Mouse (Mus musculus) kidney, embryonic 14.5 days (tissue): ENCODE results near the gene Smim24. TPM values are rescaled to one million over a fixed set of nuclear protein-coding genes. Genes with fewer than 3 reads are reported as not detected.

Experiments used
- microRNA-seq: library from miRNA; unstranded; fragments of <30 nt; microRNA quantifications from one replicate; pipeline ENCODE4, GENCODE M21; 2016
- polyA plus RNA-seq: library from polyadenylated mRNA; unstranded; fragments of >200 nt; fragmentation: Nextera tagmentation; extraction: Ambion mirVana; gene quantifications from 2 replicates; pipeline ENCODE4 v1.2.1, GENCODE M21; 2014

Smim24 gene
- polyA plus RNA-seq, 1 experiment from 2014 or later: 16.4 TPM

Small RNA genes within 50 kb of the gene (microRNA-seq; reads per million reads assigned to microRNA genes)
- gene Mir1191b: 2.1 reads per million, percentile 3 among the genes with 10 or more reads in this experiment
- not detected for gene Mir6913

Other genes starting within 250 kb of the Smim24 start
- gene Pias4, start 225.1 kb upstream of the Smim24 start, polyA plus RNA-seq: 45.3 and 48.4 TPM in 2 replicates
- 465 and 473 TPM in 2 replicates for gene Eef2, start 216.4 kb upstream of the Smim24 start, polyA plus RNA-seq
- 45.7 and 58.0 TPM in 2 replicates for gene Dapk3, start 210.0 kb upstream of the Smim24 start, polyA plus RNA-seq
- not detected in 2 replicates for gene 4930442H23Rik, start 209.2 kb upstream of the Smim24 start, polyA plus RNA-seq
- gene Nmrk2, start 191.0 kb upstream of the Smim24 start, polyA plus RNA-seq: not detected in 2 replicates
- gene Atcay, start 162.2 kb upstream of the Smim24 start, polyA plus RNA-seq: 0.19 and 0.23 TPM in 2 replicates
- 4.5 and 4.7 TPM in 2 replicates for gene Zfr2, start 159.9 kb upstream of the Smim24 start, polyA plus RNA-seq
- 5.4 and 7.0 TPM in 2 replicates for gene Matk, start 140.1 kb upstream of the Smim24 start, polyA plus RNA-seq
- gene Mrpl54, start 126.1 kb upstream of the Smim24 start, polyA plus RNA-seq: 240 and 276 TPM in 2 replicates
- 51.4 and 52.7 TPM in 2 replicates for gene Apba3, start 126.1 kb upstream of the Smim24 start, polyA plus RNA-seq
- gene Tjp3, start 101.5 kb upstream of the Smim24 start, polyA plus RNA-seq: 7.6 and 11.6 TPM in 2 replicates
- gene Pip5k1c, start 100.1 kb upstream of the Smim24 start, polyA plus RNA-seq: 25.4 and 60.7 TPM in 2 replicates
- gene Cactin, start 71.9 kb upstream of the Smim24 start, polyA plus RNA-seq: 21.4 and 29.6 TPM in 2 replicates
- gene Tbxa2r, start 64.3 kb upstream of the Smim24 start, polyA plus RNA-seq: 8.7 and 10.1 TPM in 2 replicates
- 0.05 and 0.07 TPM in 2 replicates for gene Gipc3, start 49.8 kb upstream of the Smim24 start, polyA plus RNA-seq
- 115 and 119 TPM in 2 replicates for gene Hmg20b, start 42.6 kb upstream of the Smim24 start, polyA plus RNA-seq
- 4.1 and 4.6 TPM in 2 replicates for gene Mfsd12, start 35.6 kb upstream of the Smim24 start, polyA plus RNA-seq
- gene 4930404N11Rik, start 27.2 kb upstream of the Smim24 start, polyA plus RNA-seq: 0.14 and 0.30 TPM in 2 replicates
- 101 and 108 TPM in 2 replicates for gene Fzr1, start 14.5 kb upstream of the Smim24 start, polyA plus RNA-seq
- 59.2 and 73.9 TPM in 2 replicates for gene Dohh, start 8.6 kb upstream of the Smim24 start, polyA plus RNA-seq
- gene Gm48551, start 8.6 kb upstream of the Smim24 start, polyA plus RNA-seq: 3.5 and 3.8 TPM in 2 replicates
- 0.61 and 1.5 TPM in 2 replicates for gene Gm48552, start 4.0 kb upstream of the Smim24 start, polyA plus RNA-seq
- 47.3 and 59.0 TPM in 2 replicates for gene Nfic, start 62.6 kb downstream of the Smim24 start, polyA plus RNA-seq
- 0.28 and 0.36 TPM in 2 replicates for gene Celf5, start 89.7 kb downstream of the Smim24 start, polyA plus RNA-seq
- gene Ncln, start 103.3 kb downstream of the Smim24 start, polyA plus RNA-seq: 59.1 and 76.6 TPM in 2 replicates
- gene S1pr4, start 107.1 kb downstream of the Smim24 start, polyA plus RNA-seq: 0.41 and 0.54 TPM in 2 replicates
- gene Gna15, start 131.2 kb downstream of the Smim24 start, polyA plus RNA-seq: 0.23 and 0.60 TPM in 2 replicates
- 77.7 and 89.2 TPM in 2 replicates for gene Gna11, start 152.1 kb downstream of the Smim24 start, polyA plus RNA-seq
- 408 and 609 TPM in 2 replicates for gene Aes, start 166.4 kb downstream of the Smim24 start, polyA plus RNA-seq
- 29.3 and 30.4 TPM in 2 replicates for gene Tle2, start 181.5 kb downstream of the Smim24 start, polyA plus RNA-seq
- gene Tle6, start 208.0 kb downstream of the Smim24 start, polyA plus RNA-seq: 12.6 and 15.5 TPM in 2 replicates
- gene BC025920, start 213.2 kb downstream of the Smim24 start, polyA plus RNA-seq: 0.84 and 0.86 TPM in 2 replicates
- 39.9 and 40.7 TPM in 2 replicates for gene Sirt6, start 234.7 kb downstream of the Smim24 start, polyA plus RNA-seq
- 11.3 and 18.5 TPM in 2 replicates for gene Ankrd24, start 235.5 kb downstream of the Smim24 start, polyA plus RNA-seq